Mouse (Mus musculus): ENCODE measurements around the gene Kars.

- TF ChIP-seq CTCF (IDR thresholded peaks at IDR 0.05; ENCODE audit: low read depth, low read length) (no peak), POLR2A (IDR thresholded peaks at IDR 0.05; ENCODE audit: insufficient read depth, low read length) (no peak), EP300 (IDR thresholded peaks at IDR 0.05; ENCODE audit: insufficient read depth, low read depth, low read length) (no peak)
Measured at GRCm38 (mm10) chr8:111957231-111957630, 53.9 kb downstream of the Kars start.

Data from ES-Bruce4 (cell line).